Mouse (Mus musculus): ENCODE measurements at regions not wholly inside any gene's neighbourhood (a gene's known extent, or its start where the extent isn't known, plus 50 kb on each side); places are given as distances from the start of the nearest gene placed in this dataset.

- TF ChIP-seq ZNF384 (IDR thresholded peaks at IDR 0.05; ENCODE audit: low read depth, low read length) (no peak), ZC3H11A (IDR thresholded peaks at IDR 0.05; ENCODE audit: borderline replicate concordance, low read depth, low read length) (no peak), MAFK (IDR thresholded peaks at IDR 0.05; ENCODE audit: insufficient read depth, low read depth, low read length) (no peak), HCFC1 (IDR thresholded peaks at IDR 0.05; ENCODE audit: borderline replicate concordance, insufficient read depth, low read length) (no peak), CHD2 (IDR thresholded peaks at IDR 0.05; ENCODE audit: low read depth, low read length) (no peak)
These were observed 2292.7 kb downstream of the 4930444P10Rik start for GRCm38 (mm10) chr1:13800460-13800859.

All from ES-E14 (cell line).